Mouse (Mus musculus) megakaryocyte, embryonic 14.5 days (primary cell): Measurements from ENCODE around the gene Adam17.

ENCODE experiments used
- FLI1 ChIP-seq: IDR thresholded peaks from 2 replicates; pipeline ENCODE4 v1.6.1; 2012; ENCODE audit warnings: low read length, inconsistent platforms, mixed read lengths
- GATA1 ChIP-seq: IDR thresholded peaks from 3 replicates; pipeline ENCODE4 v1.6.1; 2012; ENCODE audit warnings: mixed read lengths, low read length, inconsistent platforms, borderline replicate concordance

DNA sequence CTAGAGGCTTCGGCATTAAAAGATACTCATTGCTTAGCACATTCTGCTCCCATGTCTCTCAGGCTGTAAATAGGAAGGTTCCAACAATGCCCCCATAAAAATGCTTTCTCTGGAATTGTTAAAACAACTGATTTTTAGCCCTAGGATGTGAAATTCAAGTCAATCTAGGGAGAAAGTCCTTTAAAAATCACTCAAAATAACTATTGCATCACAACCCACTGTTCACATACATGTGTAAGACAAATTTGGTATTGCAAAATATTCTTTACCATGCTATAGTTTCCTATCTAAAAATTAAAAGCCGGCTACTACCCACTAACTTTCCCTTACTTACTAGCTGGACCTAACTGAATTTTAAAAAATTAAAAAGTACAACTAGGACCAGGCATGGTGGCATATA is 12.8 kb upstream of the Adam17 start:
- TF ChIP-seq FLI1 (no peak), GATA1 (no peak)
